Mouse (Mus musculus): ENCODE measurements around the gene Erc2. TPM values are rescaled to one million over a fixed set of nuclear protein-coding genes. Genes with fewer than 3 reads are reported as not detected.
"Not testable (repeated sequence)": the region's sequence is repeated elsewhere in the genome, so short reads cannot be mapped to it uniquely, and the experiment has no call there.

Erc2 gene
- total RNA-seq, 4 experiments from 2014 or later: 179 to 201 (median 190) TPM

- DNase-seq (ENCODE audit: low spot score in 2 of 2): no peak
These were observed 205.9 kb downstream of the Erc2 start for GRCm38 (mm10) chr14:27828089-27828488.

GRCm38 (mm10) chr14:27832196-27832595 is 210.0 kb downstream of the Erc2 start:
- DNase-seq (ENCODE audit: low spot score in 2 of 2): no peak

GRCm38 (mm10) chr14:27835351-27835750 is 213.1 kb downstream of the Erc2 start:
- no peak for DNase-seq (ENCODE audit: low spot score in 2 of 2)

- DNase-seq (ENCODE audit: low spot score in 2 of 2): no peak
These were observed 215.4 kb downstream of the Erc2 start for GRCm38 (mm10) chr14:27837601-27838105.

GRCm38 (mm10) chr14:27840120-27840519 is 217.9 kb downstream of the Erc2 start:
- DNase-seq (ENCODE audit: low spot score in 2 of 2): no peak

- DNase-seq (ENCODE audit: low spot score in 2 of 2): peak in 1 of 2 experiments; percentile 86
These were observed 224.6 kb downstream of the Erc2 start for GRCm38 (mm10) chr14:27846875-27847274.

GRCm38 (mm10) chr14:27847291-27847690 is 225.1 kb downstream of the Erc2 start:
- no peak for DNase-seq (ENCODE audit: low spot score in 2 of 2)

GRCm38 (mm10) chr14:27851231-27851630 is 229.0 kb downstream of the Erc2 start:
- DNase-seq (ENCODE audit: low spot score in 2 of 2): no peak

- peak in 1 of 2 experiments; percentile 64 for DNase-seq (ENCODE audit: low spot score in 2 of 2)
These were observed 230.4 kb downstream of the Erc2 start for GRCm38 (mm10) chr14:27852606-27853005.

- peak; percentile 51 to 89 for DNase-seq (ENCODE audit: low spot score in 2 of 2)
These were observed 238.3 kb downstream of the Erc2 start for GRCm38 (mm10) chr14:27860371-27861046.

GRCm38 (mm10) chr14:27862299-27862698 is 240.1 kb downstream of the Erc2 start:
- peak in 1 of 2 experiments; percentile 59 for DNase-seq (ENCODE audit: low spot score in 2 of 2)

GRCm38 (mm10) chr14:27867386-27867785 is 245.2 kb downstream of the Erc2 start:
- no peak for DNase-seq (ENCODE audit: low spot score in 2 of 2)

GRCm38 (mm10) chr14:27873619-27874018 is 251.4 kb downstream of the Erc2 start:
- DNase-seq (ENCODE audit: low spot score in 2 of 2): no peak

- DNase-seq (ENCODE audit: low spot score in 2 of 2): peak; percentile 51 to 66
These were observed 253.8 kb downstream of the Erc2 start for GRCm38 (mm10) chr14:27875991-27876411.

- DNase-seq (ENCODE audit: low spot score in 2 of 2): no peak
These were observed 259.7 kb downstream of the Erc2 start for GRCm38 (mm10) chr14:27881972-27882371.

- DNase-seq (ENCODE audit: low spot score in 2 of 2): not testable (repeated sequence)
These were observed 264.1 kb downstream of the Erc2 start for GRCm38 (mm10) chr14:27886337-27886736.

GRCm38 (mm10) chr14:27887488-27887887 is 265.3 kb downstream of the Erc2 start:
- DNase-seq (ENCODE audit: low spot score in 2 of 2): no peak

GRCm38 (mm10) chr14:27889650-27890049 is 267.4 kb downstream of the Erc2 start:
- no peak for DNase-seq (ENCODE audit: low spot score in 2 of 2)

- DNase-seq (ENCODE audit: low spot score in 2 of 2): no peak
These were observed 270.2 kb downstream of the Erc2 start for GRCm38 (mm10) chr14:27892416-27892815.

GRCm38 (mm10) chr14:27901772-27902171 is 279.5 kb downstream of the Erc2 start:
- peak in 1 of 2 experiments; percentile 26 for DNase-seq (ENCODE audit: low spot score in 2 of 2)

- DNase-seq (ENCODE audit: low spot score in 2 of 2): no peak
These were observed 299.6 kb downstream of the Erc2 start for GRCm38 (mm10) chr14:27921656-27922373.

GRCm38 (mm10) chr14:27927369-27927768 is 305.1 kb downstream of the Erc2 start:
- no peak for DNase-seq (ENCODE audit: low spot score in 2 of 2)
